Mouse (Mus musculus) intestine, embryonic 16.5 days (tissue): ENCODE measurements at regions not wholly inside any gene's neighbourhood (a gene's known extent, or its start where the extent isn't known, plus 50 kb on each side); places are given as distances from the start of the nearest gene placed in this dataset.

Experiments
- ATAC-seq: fragments of 200-750 bp; cut with Nextera tagmentation; 2 replicates; pipeline ENCODE4 v1.8.0; 2017; ENCODE audit warnings: moderate TSS enrichment, moderate library complexity
- H3K27ac ChIP-seq: fragments of 300-500 bp; sonication (generic); 2 replicates; pipeline ENCODE4 v1.5.1; 2014; ENCODE audit warnings: mild to moderate bottlenecking, low read length
- H3K27me3 ChIP-seq: fragments of 300-500 bp; sonication (generic); replicated peaks from 2 replicates; pipeline ENCODE4 v1.6.1; 2014; ENCODE audit warnings: low read length, control low read depth, mixed read lengths; ENCODE audit not compliant: control insufficient read depth, insufficient read depth
- H3K36me3 ChIP-seq: fragments of 300-500 bp; sonication (generic); 2 replicates; pipeline ENCODE4 v1.6.1; 2014; ENCODE audit warnings: low read length, control low read depth; ENCODE audit not compliant: control insufficient read depth, insufficient read depth
- H3K4me1 ChIP-seq: fragments of 300-500 bp; sonication (generic); 2 replicates; pipeline ENCODE4 v1.6.1; 2014; ENCODE audit warnings: low read length, control low read depth, mixed read lengths; ENCODE audit not compliant: control insufficient read depth, insufficient read depth
- H3K4me2 ChIP-seq: fragments of 300-500 bp; sonication (generic); 2 replicates; pipeline ENCODE4 v1.6.1; 2014; ENCODE audit warnings: low read depth, low read length, control low read depth
- H3K4me3 ChIP-seq: fragments of 300-500 bp; sonication (generic); 2 replicates; pipeline ENCODE4 v1.5.1; 2014; ENCODE audit warnings: mild to moderate bottlenecking, low read length
- H3K9ac ChIP-seq: fragments of 300-500 bp; sonication (generic); 2 replicates; pipeline ENCODE4 v1.6.1; 2014; ENCODE audit warnings: low read depth, low read length
- H3K9me3 ChIP-seq: fragments of 300-500 bp; sonication (generic); 2 replicates; pipeline ENCODE4 v1.6.1; 2016; ENCODE audit warnings: low read length, control low read depth; ENCODE audit not compliant: control insufficient read depth
- WGBS: fragments of 180-500 bp; shearing (Covaris S2); extraction: QIAGEN DNeasy Blood & Tissue Kit; methylation state at CpG from one replicate; pipeline ENCODE4 v1.1.7; 2014; 5-methylcytosine and 5-hydroxymethylcytosine counted together

GRCm38 (mm10) chr12:50873390-50874023 lies 224.6 kb upstream of the Prkd1 start:
- 87% methylated on average over 11 of the region's 11 CpGs for WGBS
- H3K27ac ChIP-seq: no peak overlapping the region
- no peak overlapping the region for H3K4me2 ChIP-seq
- H3K27me3 ChIP-seq: no peaks in the 10 kb centered on the region
- no peak overlapping the region for H3K9ac ChIP-seq
- no peak overlapping the region for H3K4me3 ChIP-seq
- H3K9me3 ChIP-seq: no peaks in the 10 kb centered on the region
- H3K4me1 ChIP-seq: no peaks in the 10 kb centered on the region
- H3K36me3 ChIP-seq: no peaks in the 10 kb centered on the region
- ATAC-seq: no peak

- no peaks in the 10 kb centered on the region for H3K27me3 ChIP-seq
- H3K27ac ChIP-seq: no peak overlapping the region
- no peaks in the 10 kb centered on the region for H3K9me3 ChIP-seq
- H3K9ac ChIP-seq: no peak overlapping the region
- H3K4me3 ChIP-seq: no peak overlapping the region
- H3K4me1 ChIP-seq: no peaks in the 10 kb centered on the region
- no peak overlapping the region for H3K4me2 ChIP-seq
- 73% methylated on average over 3 of the region's 3 CpGs for WGBS
- ATAC-seq: no peak
- H3K36me3 ChIP-seq: no peaks in the 10 kb centered on the region
Observed at GRCm38 (mm10) chr12:50851644-50852043, 202.7 kb upstream of the Prkd1 start.

- WGBS: 69% methylated on average over 3 of the region's 3 CpGs
- no peak for ATAC-seq
Observed at GRCm38 (mm10) chr12:50847976-50848375, 199.1 kb upstream of the Prkd1 start.

GRCm38 (mm10) chr12:50842744-50843143 lies 193.8 kb upstream of the Prkd1 start:
- Histone ChIP-seq H3K36me3 (no peaks in the 10 kb centered on the region), H3K4me3 (no peak overlapping the region), H3K9me3 (no peaks in the 10 kb centered on the region), H3K27ac (no peak overlapping the region), H3K4me1 (no peaks in the 10 kb centered on the region), H3K27me3 (no peaks in the 10 kb centered on the region), H3K4me2 (no peak overlapping the region), H3K9ac (no peak overlapping the region)
- 90% methylated on average over 6 of the region's 6 CpGs for WGBS
- ATAC-seq: no peak

More at GRCm38 (mm10) chr12:50847976-50848375, 199.1 kb upstream of the Prkd1 start:
- Histone ChIP-seq H3K27me3 (no peaks in the 10 kb centered on the region), H3K4me1 (no peaks in the 10 kb centered on the region), H3K36me3 (no peaks in the 10 kb centered on the region), H3K9ac (no peak overlapping the region), H3K4me3 (no peak overlapping the region), H3K9me3 (no peaks in the 10 kb centered on the region), H3K4me2 (no peak overlapping the region), H3K27ac (no peak overlapping the region)

GRCm38 (mm10) chr12:50839391-50839790 lies 190.5 kb upstream of the Prkd1 start:
- Histone ChIP-seq H3K27me3 (no peaks in the 10 kb centered on the region), H3K27ac (no peak overlapping the region), H3K4me2 (no peak overlapping the region), H3K9me3 (no peaks in the 10 kb centered on the region), H3K4me3 (no peak overlapping the region), H3K4me1 (no peaks in the 10 kb centered on the region), H3K36me3 (no peaks in the 10 kb centered on the region), H3K9ac (no peak overlapping the region)
- WGBS: 78% methylated on average over 2 of the region's 2 CpGs
- no peak for ATAC-seq

GRCm38 (mm10) chr12:50808731-50809281 lies 159.9 kb upstream of the Prkd1 start:
- no peaks in the 10 kb centered on the region for H3K27me3 ChIP-seq
- ATAC-seq: no peak
- no peak overlapping the region for H3K27ac ChIP-seq
- H3K4me2 ChIP-seq: no peak overlapping the region
- 74% methylated on average over 7 of the region's 7 CpGs for WGBS
- H3K36me3 ChIP-seq: no peaks in the 10 kb centered on the region
- no peaks in the 10 kb centered on the region for H3K4me1 ChIP-seq
- H3K9me3 ChIP-seq: no peaks in the 10 kb centered on the region
- H3K9ac ChIP-seq: no peak overlapping the region
- no peak overlapping the region for H3K4me3 ChIP-seq

- no peak overlapping the region for H3K4me2 ChIP-seq
- no peak for ATAC-seq
Observed at GRCm38 (mm10) chr12:50804391-50804790, 155.5 kb upstream of the Prkd1 start.

GRCm38 (mm10) chr12:50765156-50765940 lies 116.5 kb upstream of the Prkd1 start:
- Histone ChIP-seq H3K27ac (no peak overlapping the region), H3K4me3 (no peak overlapping the region), H3K4me1 (no peaks in the 10 kb centered on the region), H3K9me3 (no peaks in the 10 kb centered on the region), H3K36me3 (no peaks in the 10 kb centered on the region), H3K27me3 (no peaks in the 10 kb centered on the region), H3K9ac (no peak overlapping the region), H3K4me2 (no peak overlapping the region)
- WGBS: 67% methylated on average over 8 of the region's 8 CpGs
- ATAC-seq: no peak

More at GRCm38 (mm10) chr12:50804391-50804790, 155.5 kb upstream of the Prkd1 start:
- Histone ChIP-seq H3K4me3 (no peak overlapping the region), H3K9ac (no peak overlapping the region), H3K36me3 (no peaks in the 10 kb centered on the region), H3K9me3 (no peaks in the 10 kb centered on the region), H3K27ac (no peak overlapping the region), H3K4me1 (no peaks in the 10 kb centered on the region), H3K27me3 (no peaks in the 10 kb centered on the region)
- 54% methylated on average over 3 of the region's 3 CpGs for WGBS

- no peaks in the 10 kb centered on the region for H3K36me3 ChIP-seq
- H3K4me1 ChIP-seq: no peaks in the 10 kb centered on the region
- no peaks in the 10 kb centered on the region for H3K27me3 ChIP-seq
- H3K4me3 ChIP-seq: no peak overlapping the region
- 75% methylated on average over 2 of the region's 2 CpGs for WGBS
- no peak overlapping the region for H3K9ac ChIP-seq
- no peak overlapping the region for H3K27ac ChIP-seq
- H3K9me3 ChIP-seq: no peaks in the 10 kb centered on the region
- no peak overlapping the region for H3K4me2 ChIP-seq
- no peak for ATAC-seq
Observed at GRCm38 (mm10) chr12:50764457-50764856, 115.6 kb upstream of the Prkd1 start.
